Mouse (Mus musculus): Measurements from ENCODE around the gene Phxr2. TPM values are rescaled to one million over a fixed set of nuclear protein-coding genes. Genes with fewer than 3 reads are reported as not detected.
"Not testable (repeated sequence)": the region's sequence is repeated elsewhere in the genome, so short reads cannot be mapped to it uniquely, and the experiment has no call there.

Gene Phxr2
- polyA plus RNA-seq, 1 experiment from 2014 or later: not detected

DNA sequence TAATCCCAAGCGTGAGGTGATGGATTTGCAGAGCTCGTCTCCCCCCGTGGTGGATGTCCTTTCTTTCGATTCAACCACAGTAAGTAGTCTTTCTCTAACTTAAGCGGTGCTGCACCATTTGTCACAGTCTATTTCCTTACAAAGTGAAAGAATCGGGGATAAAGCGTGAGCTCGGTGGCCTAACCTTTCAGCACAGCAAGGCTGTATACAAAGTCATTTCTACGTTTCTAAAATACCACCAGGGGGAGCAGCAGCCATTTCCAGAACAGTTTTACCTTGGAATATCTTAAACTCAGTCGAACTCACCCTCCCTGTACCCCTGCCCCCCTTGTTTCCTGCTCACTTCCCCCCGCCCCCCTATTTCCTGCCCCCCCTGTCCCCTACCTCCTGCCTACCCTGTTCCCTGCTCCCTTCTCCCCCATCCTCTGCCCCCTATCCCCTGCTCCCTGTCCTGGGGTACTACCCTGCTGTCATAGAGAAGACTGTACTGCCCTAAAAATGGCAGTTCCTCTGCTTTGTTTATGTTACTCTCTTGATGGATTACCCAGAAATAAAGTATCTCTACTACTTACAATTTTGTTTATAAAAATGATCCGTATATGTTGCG lies 38.8 kb upstream of the Phxr2 start:
- H3K36me3 ChIP-seq (ENCODE audit: control insufficient read depth, insufficient read depth, low read length): no peaks in the 10 kb centered on the region
- ATAC-seq (ENCODE audit: insufficient read depth, low FRiP score, low TSS enrichment) (peak; percentile 57), DNase-seq (ENCODE audit: low spot score) (peak; percentile 44)
- no peak overlapping the region for H3K4me2 ChIP-seq (ENCODE audit: low read depth)
- no peaks in the 10 kb centered on the region for H3K9me3 ChIP-seq (ENCODE audit: control insufficient read depth, low read length)
- no peak overlapping the region for H3K27ac ChIP-seq (ENCODE audit: low read depth, low read length)
- no peak overlapping the region for H3K9ac ChIP-seq (ENCODE audit: low read length)
- no peaks in the 10 kb centered on the region for H3K27me3 ChIP-seq (ENCODE audit: control insufficient read depth, insufficient read depth, low read length)
- H3K4me1 ChIP-seq (ENCODE audit: control insufficient read depth, insufficient read depth, low read length): no peaks in the 10 kb centered on the region
- WGBS: 36% methylated on average over 13 of the region's 13 CpGs
- no peak overlapping the region for H3K4me3 ChIP-seq (ENCODE audit: low read depth, low read length)

- Histone ChIP-seq H3K4me2 (ENCODE audit: low read depth) (no peak overlapping the region), H3K27me3 (ENCODE audit: control insufficient read depth, insufficient read depth, low read length) (no peaks in the 10 kb centered on the region), H3K36me3 (ENCODE audit: control insufficient read depth, insufficient read depth, low read length) (no peaks in the 10 kb centered on the region), H3K4me3 (ENCODE audit: low read depth, low read length) (no peak overlapping the region), H3K9ac (ENCODE audit: low read length) (no peak overlapping the region), H3K9me3 (ENCODE audit: control insufficient read depth, low read length) (no peaks in the 10 kb centered on the region), H3K27ac (ENCODE audit: low read depth, low read length) (no peak overlapping the region), H3K4me1 (ENCODE audit: control insufficient read depth, insufficient read depth, low read length) (no peaks in the 10 kb centered on the region)
- ATAC-seq (ENCODE audit: insufficient read depth, low FRiP score, low TSS enrichment): no peak
- no peak for DNase-seq (ENCODE audit: low spot score)
- 87% methylated on average over 5 of the region's 5 CpGs for WGBS
Measured at GRCm38 (mm10) chr10:99163002-99163401, 36.9 kb upstream of the Phxr2 start.

GRCm38 (mm10) chr10:99161987-99162582 lies 36.0 kb upstream of the Phxr2 start:
- Histone ChIP-seq H3K4me2 (ENCODE audit: low read depth) (no peak overlapping the region), H3K9ac (ENCODE audit: low read length) (no peak overlapping the region), H3K27ac (ENCODE audit: low read depth, low read length) (no peak overlapping the region), H3K9me3 (ENCODE audit: control insufficient read depth, low read length) (no peaks in the 10 kb centered on the region), H3K4me1 (ENCODE audit: control insufficient read depth, insufficient read depth, low read length) (no peaks in the 10 kb centered on the region), H3K36me3 (ENCODE audit: control insufficient read depth, insufficient read depth, low read length) (no peaks in the 10 kb centered on the region), H3K27me3 (ENCODE audit: control insufficient read depth, insufficient read depth, low read length) (no peaks in the 10 kb centered on the region), H3K4me3 (ENCODE audit: low read depth, low read length) (no peak overlapping the region)
- ATAC-seq (ENCODE audit: insufficient read depth, low FRiP score, low TSS enrichment) (peak; percentile 36; the same call in 1 of the 2 replicates), DNase-seq (ENCODE audit: low spot score) (peak; percentile 55)
- WGBS: 45% methylated on average over 8 of the region's 8 CpGs

- not testable (repeated sequence) for H3K9me3 ChIP-seq (ENCODE audit: control insufficient read depth, low read length); H3K4me2 ChIP-seq (ENCODE audit: low read depth); H3K27ac ChIP-seq (ENCODE audit: low read depth, low read length); H3K4me1 ChIP-seq (ENCODE audit: control insufficient read depth, insufficient read depth, low read length); ATAC-seq (ENCODE audit: insufficient read depth, low FRiP score, low TSS enrichment); H3K4me3 ChIP-seq (ENCODE audit: low read depth, low read length); H3K36me3 ChIP-seq (ENCODE audit: control insufficient read depth, insufficient read depth, low read length); H3K27me3 ChIP-seq (ENCODE audit: control insufficient read depth, insufficient read depth, low read length); H3K9ac ChIP-seq (ENCODE audit: low read length); DNase-seq (ENCODE audit: low spot score)
- WGBS: 94% methylated on average over 10 of the region's 10 CpGs
Measured at GRCm38 (mm10) chr10:99157697-99158096, 31.6 kb upstream of the Phxr2 start.

DNA sequence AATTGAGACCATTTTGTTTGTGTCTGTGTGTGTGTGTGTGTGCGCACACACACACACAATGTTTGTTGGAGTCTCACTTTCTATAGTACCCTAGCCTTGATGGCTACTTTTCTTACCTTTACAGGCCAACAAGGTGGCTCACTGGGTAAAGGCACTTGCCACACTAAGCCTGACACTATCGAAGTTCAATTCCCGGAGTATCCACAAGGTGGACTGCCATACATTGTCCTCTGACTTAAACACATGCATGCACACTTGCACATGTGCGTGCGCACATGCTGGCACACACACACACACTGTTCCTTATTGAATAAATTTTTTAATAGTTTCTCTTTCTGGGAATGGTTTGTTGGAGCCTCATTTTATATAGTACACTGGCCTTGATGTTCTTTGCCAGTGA lies 30.7 kb upstream of the Phxr2 start:
- Histone ChIP-seq H3K27me3 (ENCODE audit: control insufficient read depth, insufficient read depth, low read length) (no peaks in the 10 kb centered on the region), H3K36me3 (ENCODE audit: control insufficient read depth, insufficient read depth, low read length) (no peaks in the 10 kb centered on the region), H3K4me1 (ENCODE audit: control insufficient read depth, insufficient read depth, low read length) (no peaks in the 10 kb centered on the region), H3K27ac (ENCODE audit: low read depth, low read length) (no peak overlapping the region), H3K4me3 (ENCODE audit: low read depth, low read length) (no peak overlapping the region), H3K9me3 (ENCODE audit: control insufficient read depth, low read length) (no peaks in the 10 kb centered on the region), H3K9ac (ENCODE audit: low read length) (no peak overlapping the region), H3K4me2 (ENCODE audit: low read depth) (no peak overlapping the region)
- ATAC-seq (ENCODE audit: insufficient read depth, low FRiP score, low TSS enrichment) (no peak), DNase-seq (ENCODE audit: low spot score) (no peak)
- 95% methylated on average over 5 of the region's 5 CpGs for WGBS

DNA sequence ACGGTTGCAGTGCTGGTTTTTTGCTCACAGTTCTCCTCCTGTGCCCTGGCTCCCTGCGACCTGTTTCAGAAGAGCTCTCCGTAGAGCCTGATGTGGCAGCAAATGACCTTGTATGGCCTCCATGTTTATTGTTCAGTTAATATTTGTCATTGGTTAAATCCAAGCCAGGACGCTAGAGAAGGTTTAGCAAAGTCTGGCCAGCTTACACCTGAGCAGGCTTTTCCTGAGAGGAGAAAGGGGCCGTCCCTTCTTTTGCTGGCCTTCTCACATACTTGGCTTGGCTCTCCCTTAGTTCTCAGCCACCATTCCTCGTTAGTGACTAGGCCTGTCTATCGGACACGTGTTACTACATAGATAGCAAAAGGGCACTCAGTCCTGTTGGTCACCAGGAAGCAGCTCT lies 28.5 kb upstream of the Phxr2 start:
- H3K4me2 ChIP-seq (ENCODE audit: low read depth): no peak overlapping the region
- no peaks in the 10 kb centered on the region for H3K27me3 ChIP-seq (ENCODE audit: control insufficient read depth, insufficient read depth, low read length)
- ATAC-seq (ENCODE audit: insufficient read depth, low FRiP score, low TSS enrichment): no peak
- WGBS: 91% methylated on average over 8 of the region's 8 CpGs
- no peaks in the 10 kb centered on the region for H3K4me1 ChIP-seq (ENCODE audit: control insufficient read depth, insufficient read depth, low read length)
- H3K36me3 ChIP-seq (ENCODE audit: control insufficient read depth, insufficient read depth, low read length): no peaks in the 10 kb centered on the region
- no peaks in the 10 kb centered on the region for H3K9me3 ChIP-seq (ENCODE audit: control insufficient read depth, low read length)
- no peak for DNase-seq (ENCODE audit: low spot score)
- no peak overlapping the region for H3K4me3 ChIP-seq (ENCODE audit: low read depth, low read length)
- H3K27ac ChIP-seq (ENCODE audit: low read depth, low read length): no peak overlapping the region
- no peak overlapping the region for H3K9ac ChIP-seq (ENCODE audit: low read length)

GRCm38 (mm10) chr10:99152063-99152462 lies 25.9 kb upstream of the Phxr2 start:
- H3K9me3 ChIP-seq (ENCODE audit: control insufficient read depth, low read length): no peaks in the 10 kb centered on the region
- H3K4me2 ChIP-seq (ENCODE audit: low read depth): no peak overlapping the region
- DNase-seq (ENCODE audit: low spot score) (no peak), ATAC-seq (ENCODE audit: insufficient read depth, low FRiP score, low TSS enrichment) (no peak)
- H3K9ac ChIP-seq (ENCODE audit: low read length): no peak overlapping the region
- H3K27me3 ChIP-seq (ENCODE audit: control insufficient read depth, insufficient read depth, low read length): no peaks in the 10 kb centered on the region
- WGBS: 93% methylated on average over 6 of the region's 6 CpGs
- H3K4me1 ChIP-seq (ENCODE audit: control insufficient read depth, insufficient read depth, low read length): no peaks in the 10 kb centered on the region
- no peak overlapping the region for H3K4me3 ChIP-seq (ENCODE audit: low read depth, low read length)
- no peaks in the 10 kb centered on the region for H3K36me3 ChIP-seq (ENCODE audit: control insufficient read depth, insufficient read depth, low read length)
- no peak overlapping the region for H3K27ac ChIP-seq (ENCODE audit: low read depth, low read length)

- Histone ChIP-seq H3K9me3 (ENCODE audit: control insufficient read depth, low read length) (no peaks in the 10 kb centered on the region), H3K9ac (ENCODE audit: low read length) (no peak overlapping the region), H3K27me3 (ENCODE audit: control insufficient read depth, insufficient read depth, low read length) (no peaks in the 10 kb centered on the region), H3K36me3 (ENCODE audit: control insufficient read depth, insufficient read depth, low read length) (no peaks in the 10 kb centered on the region), H3K27ac (ENCODE audit: low read depth, low read length) (no peak overlapping the region), H3K4me2 (ENCODE audit: low read depth) (no peak overlapping the region), H3K4me1 (ENCODE audit: control insufficient read depth, insufficient read depth, low read length) (no peaks in the 10 kb centered on the region), H3K4me3 (ENCODE audit: low read depth, low read length) (no peak overlapping the region)
- no peak for DNase-seq (ENCODE audit: low spot score)
- WGBS: 95% methylated on average over 1 of the region's 1 CpGs
- ATAC-seq (ENCODE audit: insufficient read depth, low FRiP score, low TSS enrichment): no peak
Measured at GRCm38 (mm10) chr10:99151580-99151979, 25.5 kb upstream of the Phxr2 start.

DNA sequence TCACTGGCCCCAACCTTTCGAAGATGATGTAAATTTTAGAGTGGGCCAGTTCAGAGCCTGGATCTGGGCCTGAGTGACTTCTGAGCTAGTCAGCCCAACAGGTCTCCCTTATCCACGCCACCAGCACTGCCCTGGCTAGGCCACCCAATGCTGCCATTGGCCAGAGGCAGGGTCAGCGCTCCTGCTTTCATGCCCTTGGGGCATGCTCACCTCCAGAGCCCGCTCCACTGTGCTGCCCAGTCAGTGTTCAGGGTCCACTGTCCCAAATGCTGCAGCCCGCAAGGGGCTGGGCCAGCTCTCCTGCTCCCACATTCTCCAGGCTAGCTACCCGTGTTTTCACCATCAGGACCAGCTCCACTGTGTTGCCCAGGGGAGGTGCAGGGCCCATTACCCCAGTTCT lies 23.9 kb upstream of the Phxr2 start:
- 89% methylated on average over 6 of the region's 6 CpGs for WGBS
- Histone ChIP-seq H3K27me3 (ENCODE audit: control insufficient read depth, insufficient read depth, low read length) (no peaks in the 10 kb centered on the region), H3K36me3 (ENCODE audit: control insufficient read depth, insufficient read depth, low read length) (no peaks in the 10 kb centered on the region), H3K4me2 (ENCODE audit: low read depth) (no peak overlapping the region), H3K4me3 (ENCODE audit: low read depth, low read length) (no peak overlapping the region), H3K4me1 (ENCODE audit: control insufficient read depth, insufficient read depth, low read length) (no peaks in the 10 kb centered on the region), H3K9me3 (ENCODE audit: control insufficient read depth, low read length) (no peaks in the 10 kb centered on the region), H3K27ac (ENCODE audit: low read depth, low read length) (no peak overlapping the region), H3K9ac (ENCODE audit: low read length) (no peak overlapping the region)
- ATAC-seq (ENCODE audit: insufficient read depth, low FRiP score, low TSS enrichment) (no peak; the same call in 1 of the 2 replicates), DNase-seq (ENCODE audit: low spot score) (no peak)

All from neural tube, embryonic 11.5 days (tissue).